Mouse (Mus musculus): ENCODE results near the gene Nme9.

GRCm38 (mm10) chr9:99449886-99450647, 1.2 kb upstream of the Nme9 start:
- no peak for TF ChIP-seq CTCF (IDR thresholded peaks at IDR 0.05; ENCODE audit: insufficient read depth, low read depth, low read length)
- TF ChIP-seq POLR2A (IDR thresholded peaks at IDR 0.05; ENCODE audit: insufficient read depth, low read depth, low read length): no peak
